8 mouse cellular contexts compared by ENCODE assay signal in the genomic region with DNA sequence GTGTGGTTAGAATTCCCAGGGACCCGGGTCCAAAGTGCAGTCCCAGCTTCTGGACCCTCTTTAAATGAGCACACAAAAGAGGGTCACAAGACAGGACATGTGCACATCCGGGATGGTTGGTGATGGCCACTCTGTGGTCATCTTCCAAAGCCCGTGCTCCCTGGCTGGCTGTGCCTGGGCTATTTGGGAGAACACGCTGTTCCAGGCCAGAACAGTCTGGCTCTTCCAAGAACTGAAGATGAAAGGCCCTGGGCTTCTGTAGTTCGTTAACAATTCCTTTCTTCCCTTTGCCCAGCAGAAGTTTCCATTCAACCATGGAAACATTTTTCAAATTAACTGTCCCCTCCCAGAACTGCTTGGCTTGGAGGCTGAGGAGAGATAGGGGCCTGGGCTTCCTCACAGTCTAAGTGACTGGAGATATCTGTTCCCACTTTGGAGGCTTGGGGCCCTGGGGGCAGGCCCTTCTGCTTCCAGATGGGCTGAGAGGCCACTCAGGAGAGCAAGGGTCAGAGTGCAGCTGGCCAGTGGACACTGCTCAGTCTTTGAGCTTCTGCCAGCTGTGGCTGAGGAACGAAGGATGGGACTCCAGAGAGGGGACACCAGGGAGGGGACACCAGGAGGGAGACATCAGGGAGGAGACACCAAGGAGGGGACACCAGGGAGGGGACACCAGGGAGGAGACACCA. TPM values are rescaled to one million over a fixed set of nuclear protein-coding genes. Genes with fewer than 3 reads are reported as not detected.
DNase-seq lines count a peak whose midpoint lies in the region; ATAC-seq and TF ChIP-seq lines count a peak whose summit lies in the region.

No protein-coding gene starts in this region.

- no peak overlapping the region for H3K4me3 ChIP-seq in left cerebral cortex, adult 2 months
- H3K4me3 ChIP-seq in embryonic facial prominence, embryonic 12.5 days: no peak overlapping the region
- H3K4me3 ChIP-seq in heart, embryonic 15.5 days: no peak overlapping the region
- H3K4me3 ChIP-seq in olfactory bulb, adult 2 months (ENCODE audit: insufficient read depth, low read depth, low read length): no peak overlapping the region

- TF ChIP-seq CTCF in left cerebral cortex, adult 2 months (IDR thresholded peaks at IDR 0.05): no peak
- TF ChIP-seq CTCF in olfactory bulb, adult 2 months (IDR thresholded peaks at IDR 0.05; ENCODE audit: insufficient read depth, low read depth, low read length): no peak

- no peak overlapping the region for H3K4me2 ChIP-seq in embryonic facial prominence, embryonic 12.5 days (replicated peaks)
- H3K4me2 ChIP-seq in heart, embryonic 15.5 days: no peak overlapping the region

- 31% methylated on average over 6 of the region's 6 CpGs for WGBS in embryonic facial prominence, embryonic 12.5 days
- 31% methylated on average over 6 of the region's 6 CpGs for WGBS in heart, embryonic 15.5 days
- WGBS in olfactory bulb, adult 2 months: 58% methylated on average over 6 of the region's 6 CpGs

- peak overlapping the region; percentile 71 for H3K27ac ChIP-seq in left cerebral cortex, adult 2 months
- peak overlapping the region; percentile 83 for H3K27ac ChIP-seq in embryonic facial prominence, embryonic 12.5 days
- peak overlapping the region; percentile 78 for H3K27ac ChIP-seq in heart, embryonic 15.5 days
- peak overlapping the region; percentile 72 for H3K27ac ChIP-seq in olfactory bulb, adult 2 months (ENCODE audit: insufficient read depth, low read depth, low read length)

- H3K36me3 ChIP-seq in embryonic facial prominence, embryonic 12.5 days: no peaks in the 10 kb centered on the region
- no peaks in the 10 kb centered on the region for H3K36me3 ChIP-seq in heart, embryonic 15.5 days

- no peaks in the 10 kb centered on the region for H3K9me3 ChIP-seq in embryonic facial prominence, embryonic 12.5 days
- H3K9me3 ChIP-seq in heart, embryonic 15.5 days (replicated peaks): no peaks in the 10 kb centered on the region

- H3K4me1 ChIP-seq in embryonic facial prominence, embryonic 12.5 days: peaks cover 34% of the 10 kb centered on the region
- H3K4me1 ChIP-seq in heart, embryonic 15.5 days (replicated peaks): peaks cover 41% of the 10 kb centered on the region
- peaks cover 7% of the 10 kb centered on the region for H3K4me1 ChIP-seq in olfactory bulb, adult 2 months (ENCODE audit: control insufficient read depth, insufficient read depth, low read length)

- TF ChIP-seq POLR2A in olfactory bulb, adult 2 months (IDR thresholded peaks at IDR 0.05; ENCODE audit: insufficient read depth, low read depth, low read length): no peak

- 0 out of 2 replicates have a peak, but pooled peaks have one; percentile 50 for ATAC-seq in embryonic facial prominence, embryonic 12.5 days (ENCODE audit: insufficient number of reproducible peaks, insufficient read depth, low FRiP score, low TSS enrichment)
- peak; percentile 58 for ATAC-seq in heart, embryonic 15.5 days (replicated peaks; ENCODE audit: insufficient number of reproducible peaks, insufficient read depth, low FRiP score, low read depth)
- ATAC-seq in megakaryocyte-erythroid progenitor cell, adult 5-6 weeks (replicated peaks; ENCODE audit: low FRiP score, low TSS enrichment, poor library complexity, severe bottlenecking): no peak

- intact Hi-C loops in left cerebral cortex, adult 2 months (cut with DNase I): loop anchor here (2.0 kb wide), 1 partner anchor 25 kb away; no protein-coding TSS in a partner anchor
- intact Hi-C loops in left cerebral cortex, postnatal 36 days (cut with DNase I): loop anchor here (1.0 kb wide), 1 partner anchor 25 kb away; no protein-coding TSS in a partner anchor

- H3K27me3 ChIP-seq in embryonic facial prominence, embryonic 12.5 days: no peaks in the 10 kb centered on the region
- peaks cover 1% of the 10 kb centered on the region; the same call in 1 of the 2 replicates for H3K27me3 ChIP-seq in heart, embryonic 15.5 days

- no peak for DNase-seq in left cerebral cortex, adult 2 months (ENCODE audit: extremely low spot score in 1 of 2, low spot score in 2 of 2)
- DNase-seq in left cerebral cortex, adult 11 months (ENCODE audit: low spot score): no peak
- peak; percentile 34 to 39 for DNase-seq in left cerebral cortex, postnatal 36 days (ENCODE audit: low spot score in 2 of 2)
- DNase-seq in thymus, postnatal 36 days: no peak

- no peak overlapping the region for H3K9ac ChIP-seq in embryonic facial prominence, embryonic 12.5 days
- no peak overlapping the region for H3K9ac ChIP-seq in heart, embryonic 15.5 days

RNA-seq across cellular contexts. Expression of a gene that starts 29.8 kb away (rescaled TPM):
- 10 to 100 TPM; 13.8 to 14.1 TPM for total RNA-seq in left cerebral cortex, adult 2 months (2021)
- polyA plus RNA-seq in embryonic facial prominence, embryonic 12.5 days (2016; fragmentation: Nextera tagmentation; extraction: Ambion mirVana): 20.4 and 20.7 TPM in 2 replicates
- 11.8 and 18.0 TPM in 2 replicates for polyA plus RNA-seq in heart, embryonic 15.5 days (2015; fragmentation: Nextera tagmentation; extraction: Ambion mirVana)
- 10 to 100 TPM; 11.8 to 12.0 TPM for total RNA-seq in left cerebral cortex, postnatal 36 days (2021)
- not detected in 2 replicates for polyA plus RNA-seq in olfactory bulb, adult 2 months (2012; ENCODE audit: insufficient read depth, insufficient read length, low replicate concordance, missing spikeins)
- 1.2 TPM in 1 of 2 replicates, not detected in the other for total RNA-seq in megakaryocyte-erythroid progenitor cell, adult 5-6 weeks (2014; fragmentation: Nextera tagmentation)
- total RNA-seq in megakaryocyte-erythroid progenitor cell, adult 5-6 weeks (2017): 0.34 and 0.85 TPM in 2 replicates

Comparison
In these comparisons a context has a peak if more than half of its experiments do, and no peak if none do; other contexts are left out.
1. DNase-seq: peak in left cerebral cortex, postnatal 36 days (2 of 2); none in left cerebral cortex, adult 2 months (0 of 2), left cerebral cortex, adult 11 months (single experiment) and thymus, postnatal 36 days (0 of 2).
2. RNA of a gene that starts 29.8 kb away (total RNA-seq): 13.8 to 14.1 TPM in left cerebral cortex, adult 2 months and 11.8 to 12.0 TPM in left cerebral cortex, postnatal 36 days; 0.34 to 1.2 TPM in megakaryocyte-erythroid progenitor cell, adult 5-6 weeks; every median in the first group is over 4 times any median in the second.
3. Peak in every context shown above with its lines, with median percentiles within 50 percentile points of each other: H3K27ac ChIP-seq.